Mouse (Mus musculus): ENCODE results near the gene Zfp229. TPM values are rescaled to one million over a fixed set of nuclear protein-coding genes. Genes with fewer than 3 reads are reported as not detected.
"Not testable (repeated sequence)": the region's sequence is repeated elsewhere in the genome, so short reads cannot be mapped to it uniquely, and the experiment has no call there.

Gene Zfp229
- 2.1 and 2.2 TPM in 2 replicates for total RNA-seq (2017)

DNA sequence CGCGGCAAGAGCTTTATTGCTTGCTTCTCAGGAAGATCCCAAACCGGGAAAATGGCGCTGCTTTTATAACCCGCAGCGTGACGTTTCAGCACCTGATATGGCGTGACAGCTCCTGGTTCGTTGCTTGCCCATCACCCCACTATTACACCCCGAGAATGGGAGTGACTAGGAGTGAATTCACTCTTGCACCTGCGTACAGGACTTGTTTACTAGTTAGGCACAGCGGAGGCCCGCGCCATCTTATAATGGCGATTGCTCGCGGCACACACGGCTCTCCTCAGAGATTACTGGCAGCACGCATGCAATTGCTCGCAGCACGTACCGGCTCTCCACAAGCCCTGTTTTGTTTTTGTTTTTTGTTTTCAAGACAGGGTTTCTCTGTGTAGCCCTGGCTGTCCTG is at the start of gene Zfp229:
Gene Zfp229 (plus strand): TSS at position 301 of the 400 bp plus-strand sequence.
- ATAC-seq (ENCODE audit: extremely low read depth, insufficient number of reproducible peaks, low FRiP score, poor library complexity, severe bottlenecking): not testable (repeated sequence)

DNA sequence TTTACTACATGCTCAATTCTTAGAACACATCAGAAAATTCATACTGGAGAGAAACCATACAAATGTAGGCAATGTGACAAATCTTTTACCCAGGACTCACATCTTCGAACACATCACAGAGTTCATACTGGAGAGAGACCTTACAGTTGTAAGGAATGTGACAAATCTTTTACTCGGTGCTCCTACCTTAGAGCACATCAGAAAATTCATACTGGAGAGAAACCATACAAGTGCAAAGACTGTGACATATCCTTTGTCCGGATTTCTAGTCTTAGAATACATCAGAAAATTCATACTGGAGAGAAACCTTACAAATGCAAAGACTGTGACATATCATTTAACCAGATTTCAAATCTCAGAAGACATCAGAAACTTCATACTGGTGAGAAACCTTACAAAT is 39.0 kb upstream of the Zfp229 start, which contains the start of gene Gm10226:
Gene Gm10226 (plus strand): TSS at position 301 of the 400 bp plus-strand sequence.
- ATAC-seq (ENCODE audit: extremely low read depth, insufficient number of reproducible peaks, low FRiP score, poor library complexity, severe bottlenecking): no peak

DNA sequence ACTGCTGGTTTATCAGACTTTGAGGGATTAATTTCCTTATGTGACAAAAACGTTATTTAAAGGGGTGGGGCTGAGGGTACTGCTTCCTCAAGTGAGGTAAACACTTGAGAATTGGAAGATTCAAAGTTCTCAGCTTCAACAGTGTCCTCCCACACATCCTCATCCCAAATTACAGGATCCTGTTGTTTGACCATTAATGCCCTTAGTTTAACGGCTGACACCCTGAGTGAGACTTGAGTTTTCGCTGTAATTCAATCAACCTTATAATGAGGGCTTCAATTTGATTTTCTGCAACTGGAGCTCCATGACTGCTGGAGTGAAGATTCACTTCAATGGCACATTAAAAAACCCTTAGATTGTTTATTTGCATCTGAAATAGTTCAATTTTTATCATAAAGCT is 37.3 kb upstream of the Zfp229 start:
- no peak for ATAC-seq (ENCODE audit: extremely low read depth, insufficient number of reproducible peaks, low FRiP score, poor library complexity, severe bottlenecking)

DNA sequence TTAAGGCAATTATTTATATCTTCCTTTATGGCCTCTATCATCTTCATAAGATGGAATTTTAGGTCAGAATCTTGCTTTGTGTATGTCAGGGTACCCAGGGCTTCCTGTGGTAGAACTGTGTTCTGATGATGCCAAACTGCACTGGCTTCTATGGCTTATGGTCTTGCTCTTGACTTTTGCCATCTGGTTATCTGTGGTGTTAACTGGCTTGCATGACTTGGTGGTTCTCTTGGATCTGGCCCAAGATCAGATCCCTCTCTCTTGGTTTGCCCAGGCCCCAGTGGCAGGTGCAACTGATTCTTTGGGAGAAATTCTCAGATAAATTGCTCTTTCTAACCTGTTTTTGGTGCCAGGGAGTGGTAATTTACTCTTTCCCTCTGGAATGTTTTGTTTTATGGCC is 34.5 kb upstream of the Zfp229 start:
- ATAC-seq (ENCODE audit: extremely low read depth, insufficient number of reproducible peaks, low FRiP score, poor library complexity, severe bottlenecking): no peak

DNA sequence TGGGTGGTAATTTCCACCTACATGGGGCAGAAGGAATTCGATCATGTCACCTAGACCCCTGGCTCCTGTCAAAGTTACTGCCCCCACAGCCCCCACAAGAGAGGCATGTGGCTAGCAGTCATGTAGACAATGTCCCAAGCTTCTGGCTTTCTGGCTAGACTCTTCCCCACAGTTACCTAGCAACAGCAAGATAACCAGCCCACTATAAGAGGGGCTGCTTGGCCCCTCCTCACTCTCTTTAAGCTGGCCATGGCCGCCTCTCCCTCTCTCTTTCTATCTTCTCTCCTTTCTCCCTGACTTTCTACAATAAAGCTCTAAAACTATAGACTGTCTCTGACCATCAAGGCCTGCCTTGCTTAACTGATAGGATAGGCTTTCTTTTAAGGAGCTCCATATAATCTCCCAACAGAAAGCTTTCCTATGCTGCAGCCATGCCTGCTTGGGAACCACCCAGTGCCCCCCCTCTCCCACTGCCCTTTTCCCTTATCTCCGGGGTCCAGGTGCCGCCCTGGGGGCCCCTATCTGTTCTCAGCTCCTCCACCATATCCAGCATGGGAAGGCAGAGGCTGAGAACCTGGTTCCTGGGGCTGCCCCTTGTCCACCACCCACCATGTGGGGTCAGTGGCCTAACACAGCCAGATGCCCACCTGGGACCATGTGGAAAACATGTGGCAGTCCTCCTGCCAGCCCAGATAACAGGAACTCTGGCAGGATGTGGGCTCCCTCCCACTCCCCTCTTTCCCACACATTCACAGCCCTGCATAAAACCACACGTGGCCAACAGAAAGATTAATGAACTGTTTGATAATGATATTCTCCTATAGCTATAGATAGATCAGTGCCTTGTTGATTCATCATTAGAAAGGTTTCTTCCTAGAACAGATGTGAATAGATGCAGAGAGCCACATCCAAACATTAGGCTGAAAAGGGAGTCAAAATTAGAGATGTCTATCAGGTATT is 28.0 kb upstream of the Zfp229 start:
- no peak for ATAC-seq (ENCODE audit: extremely low read depth, insufficient number of reproducible peaks, low FRiP score, poor library complexity, severe bottlenecking)

DNA sequence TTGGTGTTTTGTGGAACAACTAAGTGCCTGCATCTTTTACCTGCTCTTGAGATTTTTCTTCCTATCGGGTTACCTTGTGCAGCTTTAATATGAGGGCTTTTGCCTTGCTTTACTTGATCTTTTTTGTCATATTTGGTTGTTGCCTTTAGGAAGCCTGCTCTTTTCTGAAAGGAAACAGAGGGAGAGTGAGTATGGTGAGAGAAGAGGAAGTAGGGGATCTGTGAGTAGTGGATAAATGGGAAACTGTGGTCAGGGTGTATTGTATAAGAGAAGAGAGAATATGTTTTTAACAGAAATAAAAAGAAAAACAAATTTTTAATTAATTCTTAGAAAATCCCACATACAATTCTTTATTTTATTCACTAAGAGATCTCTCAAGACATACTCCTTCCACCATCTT is 27.2 kb upstream of the Zfp229 start:
- no peak for ATAC-seq (ENCODE audit: extremely low read depth, insufficient number of reproducible peaks, low FRiP score, poor library complexity, severe bottlenecking)

DNA sequence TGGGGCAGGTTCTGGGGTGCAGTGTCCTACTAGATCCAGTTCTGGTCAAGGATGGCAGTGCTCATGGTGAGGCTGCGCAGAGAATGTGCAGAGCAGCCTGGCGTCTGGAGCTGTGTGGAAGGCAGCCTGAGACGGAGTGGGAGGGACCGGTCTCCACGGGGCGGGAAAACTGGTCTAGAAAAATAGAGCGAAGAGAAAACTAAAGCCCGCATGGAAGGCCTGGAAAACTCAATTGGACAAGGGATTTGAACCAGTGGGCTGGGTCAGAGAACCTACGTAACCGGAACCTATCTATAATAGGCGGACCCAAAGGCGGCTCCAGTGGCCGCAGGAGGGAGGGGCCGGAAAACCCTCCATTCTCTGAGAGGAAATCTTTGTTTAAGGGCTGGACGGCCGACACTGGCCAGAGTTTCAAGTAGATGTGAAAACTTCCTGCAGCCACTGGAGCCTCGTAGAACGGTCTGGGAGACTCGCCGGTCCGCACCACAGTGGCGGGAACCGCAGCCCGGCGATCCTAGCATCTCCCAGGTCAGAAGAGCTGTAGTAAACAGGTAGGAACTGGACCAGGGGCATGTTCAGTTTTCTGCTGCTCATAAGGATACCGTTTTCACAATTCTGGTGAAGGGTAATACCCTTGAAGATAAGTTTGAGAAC is 23.1 kb upstream of the Zfp229 start, which contains the start of gene Zfp760:
Gene Zfp760 (plus strand): TSS at position 399 of the 654 bp plus-strand sequence.
- ATAC-seq (ENCODE audit: extremely low read depth, insufficient number of reproducible peaks, low FRiP score, poor library complexity, severe bottlenecking): peak; percentile 80

DNA sequence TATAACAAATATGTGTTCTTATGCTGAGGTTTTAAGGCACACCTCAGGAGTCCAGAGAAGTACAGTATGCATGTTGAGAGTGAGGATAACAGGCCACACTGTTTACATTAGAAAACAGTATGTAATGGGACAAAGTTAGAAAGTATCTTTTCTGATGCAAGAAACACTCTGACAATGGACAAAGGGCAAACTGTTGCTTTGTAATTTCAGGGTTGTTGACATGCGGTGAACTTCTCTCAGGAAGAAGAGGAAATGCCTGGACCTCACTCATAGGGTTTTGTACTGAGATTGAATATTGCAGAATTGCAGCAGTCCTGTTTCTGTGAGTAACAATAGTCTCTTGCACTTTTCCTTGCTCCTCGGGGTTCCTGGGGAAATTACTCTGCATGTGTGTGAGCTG is 22.2 kb upstream of the Zfp229 start:
- no peak for ATAC-seq (ENCODE audit: extremely low read depth, insufficient number of reproducible peaks, low FRiP score, poor library complexity, severe bottlenecking)

DNA sequence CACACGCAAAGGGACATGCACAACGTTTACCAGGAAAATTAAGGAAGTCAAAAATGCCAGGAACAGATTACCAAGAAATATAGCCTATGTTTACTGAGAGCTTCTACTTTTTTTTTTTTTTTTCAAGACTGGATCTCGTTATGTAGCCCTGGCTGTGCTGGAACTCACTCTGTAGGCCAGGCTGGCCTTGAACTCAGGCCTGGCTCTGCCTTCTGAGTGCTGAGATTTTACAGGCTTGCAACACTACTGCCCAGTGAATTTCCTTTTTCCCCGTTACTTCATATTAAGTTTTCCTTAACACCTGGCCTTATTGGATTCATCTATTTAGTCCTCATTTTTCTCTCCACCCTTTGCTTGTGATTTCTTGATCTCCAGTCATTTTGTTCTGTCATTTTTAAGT is 2.5 kb downstream of the Zfp229 start:
- no peak for ATAC-seq (ENCODE audit: extremely low read depth, insufficient number of reproducible peaks, low FRiP score, poor library complexity, severe bottlenecking)

DNA sequence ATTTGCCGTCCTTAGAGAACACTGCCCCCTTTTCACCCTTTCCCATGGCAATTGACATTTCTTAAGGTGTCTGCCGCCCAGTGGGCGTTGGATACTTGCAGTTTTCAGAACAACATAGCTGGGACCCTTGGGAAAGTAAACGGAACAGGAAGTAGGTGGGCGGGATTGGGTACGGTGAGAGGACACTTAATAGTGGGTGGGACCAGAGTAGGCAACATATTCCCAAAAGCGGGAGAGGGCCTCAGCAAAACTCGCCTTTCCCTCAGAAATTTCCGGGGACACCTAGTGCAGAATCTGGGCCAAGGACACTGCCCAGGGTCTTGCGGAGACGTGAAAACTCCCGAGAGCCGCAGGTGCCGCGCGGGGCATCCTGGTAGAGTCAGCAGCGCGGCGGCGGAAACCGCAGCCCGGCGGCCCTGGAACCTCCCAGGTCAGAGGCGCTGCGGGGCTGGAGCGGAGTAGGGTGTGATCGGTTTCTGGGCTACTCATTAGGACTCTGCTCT is 3.0 kb downstream of the Zfp229 start:
- peak; percentile 75 for ATAC-seq (ENCODE audit: extremely low read depth, insufficient number of reproducible peaks, low FRiP score, poor library complexity, severe bottlenecking)

DNA sequence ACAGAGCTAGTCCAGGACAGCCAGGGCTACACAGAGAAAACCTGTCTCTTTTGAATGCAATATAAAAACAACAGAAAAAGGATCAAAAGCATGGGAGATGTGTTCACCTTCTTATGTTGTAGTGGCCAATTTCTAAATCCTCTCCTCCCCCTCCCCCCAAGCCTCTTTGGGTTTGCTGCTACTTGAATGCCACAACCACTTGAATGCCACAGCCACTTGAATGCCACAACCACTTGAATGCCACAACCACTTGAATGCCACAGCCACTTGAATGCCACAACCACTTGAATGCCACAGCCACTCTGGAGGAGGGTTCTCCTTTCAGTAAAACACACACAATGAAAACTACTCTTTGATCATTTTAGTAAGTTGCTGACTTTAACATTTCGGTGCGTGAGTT is 22.2 kb downstream of the Zfp229 start:
- no peak for ATAC-seq (ENCODE audit: extremely low read depth, insufficient number of reproducible peaks, low FRiP score, poor library complexity, severe bottlenecking)

DNA sequence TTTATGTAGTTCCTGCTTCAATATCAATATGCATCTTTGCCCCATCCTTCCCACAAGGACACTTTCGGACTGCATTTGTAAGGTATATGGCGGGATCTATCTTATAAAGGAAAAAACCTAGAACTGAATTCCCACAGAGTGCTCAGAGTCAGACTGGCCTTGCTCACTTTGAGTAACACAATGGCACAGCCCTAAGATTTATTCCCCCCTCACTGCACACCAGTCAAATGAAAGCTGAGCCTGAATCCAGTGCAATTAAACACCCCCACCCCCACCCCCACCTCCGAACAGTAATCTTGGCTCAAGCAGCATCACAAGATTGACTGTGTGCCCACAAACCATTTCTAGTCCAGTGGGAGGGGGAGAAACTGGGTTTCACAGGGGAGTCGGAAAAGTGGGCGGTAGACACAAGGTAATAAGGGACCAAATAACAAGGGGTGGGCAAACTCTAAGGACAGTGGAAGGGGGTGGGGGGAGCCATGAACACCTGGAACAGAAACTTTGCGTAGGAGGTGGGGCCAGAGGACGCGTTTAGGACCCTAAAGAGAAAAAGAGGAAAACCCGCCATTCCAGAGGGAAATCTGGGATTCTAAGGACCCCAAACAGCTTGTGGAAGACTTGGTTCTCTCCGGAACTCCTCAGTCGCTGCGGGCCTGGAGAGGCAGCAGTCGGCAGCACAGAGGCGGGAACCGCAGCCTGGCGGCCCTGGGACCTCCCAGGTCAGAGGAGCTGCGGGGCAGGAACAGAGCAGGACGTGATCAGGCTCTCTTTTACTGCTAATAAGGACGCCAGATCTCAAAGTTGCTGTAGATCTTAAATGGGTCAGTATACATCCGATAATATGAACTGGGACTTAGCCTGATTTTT is 23.0 kb downstream of the Zfp229 start:
- no peak for ATAC-seq (ENCODE audit: extremely low read depth, insufficient number of reproducible peaks, low FRiP score, poor library complexity, severe bottlenecking)

DNA sequence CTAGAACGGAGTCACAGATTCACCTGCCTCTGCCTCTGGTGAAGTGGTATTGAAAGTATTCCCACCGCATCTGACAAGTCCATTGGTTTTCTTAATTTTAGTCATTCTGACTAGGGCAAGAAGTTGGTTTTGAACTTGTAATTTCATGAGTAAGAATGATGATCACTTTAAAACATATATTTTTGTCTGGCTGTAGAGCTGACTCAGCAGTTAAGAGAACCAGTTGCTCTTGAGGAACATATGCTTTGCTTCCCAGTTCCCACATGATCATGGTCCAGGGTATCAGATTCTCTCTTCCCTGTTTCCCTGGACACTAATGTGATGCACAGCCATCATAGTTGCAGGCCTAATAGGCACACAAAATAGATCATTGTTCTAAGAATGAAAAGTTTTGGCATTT is 39.7 kb downstream of the Zfp229 start:
- ATAC-seq (ENCODE audit: extremely low read depth, insufficient number of reproducible peaks, low FRiP score, poor library complexity, severe bottlenecking): no peak

DNA sequence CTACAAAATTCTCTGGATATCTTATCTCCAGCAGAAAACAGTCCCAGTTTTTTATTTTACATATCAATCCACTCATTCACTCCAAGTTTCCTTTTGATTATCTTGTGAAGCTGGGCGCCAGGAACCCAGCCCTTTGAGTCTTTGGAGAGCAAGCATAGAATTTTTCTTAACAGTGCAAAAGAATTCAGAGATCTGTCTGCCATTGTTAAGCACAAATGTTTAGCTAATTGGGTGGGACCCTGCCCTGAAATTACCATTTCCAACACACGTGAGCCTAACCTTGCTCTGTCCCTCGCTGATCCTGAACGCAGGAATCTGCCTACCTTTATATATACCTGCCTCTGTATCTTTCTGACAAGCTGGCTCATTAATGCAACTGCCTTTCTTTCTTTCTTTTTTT is 61.7 kb downstream of the Zfp229 start:
- ATAC-seq (ENCODE audit: extremely low read depth, insufficient number of reproducible peaks, low FRiP score, poor library complexity, severe bottlenecking): no peak

DNA sequence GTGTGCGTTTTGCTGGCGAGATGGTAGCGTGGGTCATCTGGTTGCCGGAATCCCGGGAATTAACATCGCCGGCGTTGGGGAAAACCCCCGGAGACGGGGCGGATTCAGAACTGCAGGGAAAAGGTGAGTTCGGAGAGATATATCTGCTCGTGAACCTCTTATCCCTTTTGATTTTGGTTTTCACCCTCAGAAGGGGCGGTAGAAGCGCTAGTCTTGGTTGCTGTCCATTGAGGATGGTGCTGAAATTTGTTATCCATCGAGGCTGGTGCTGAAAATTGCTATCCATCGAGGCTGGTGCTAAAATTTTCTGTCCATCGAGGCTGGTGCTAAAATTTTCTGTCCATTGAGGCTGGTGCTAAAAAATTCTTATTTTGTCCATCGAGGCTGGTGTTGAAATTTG is 70.8 kb downstream of the Zfp229 start:
- not testable (repeated sequence) for ATAC-seq (ENCODE audit: extremely low read depth, insufficient number of reproducible peaks, low FRiP score, poor library complexity, severe bottlenecking)
